In genomic region chr1:137225418-137225817, GRCm38 (mm10) we compare ENCODE assay signal across 9 mouse cellular contexts.
DNase-seq lines count a peak whose midpoint lies in the region; ATAC-seq and TF ChIP-seq lines count a peak whose summit lies in the region.
"Had no signal": no experiment of that assay in that cellular context is flagged by ENCODE, and none has a peak within 500 bp of the region (broad histone marks: within the 10 kb centered on the region; RNA-seq: fewer than 3 reads in every experiment).

No protein-coding gene starts in this region.

- peak; percentile 64 to 78 for DNase-seq in cerebellum, postnatal 10 days
- DNase-seq in cerebellum, adult 8-10 months = no peak
- peak; percentile 31 for DNase-seq in ES-E14 (ENCODE audit: low read depth, low spot score)
- DNase-seq in forebrain, embryonic 11.5 days (ENCODE audit: low spot score) = no peak
- DNase-seq in kidney, postnatal 14 days = peak; percentile 47
- peak; percentile 36 for DNase-seq in lung, postnatal 36 days
- DNase-seq in right cerebral cortex, postnatal 36 days (ENCODE audit: low spot score in 2 of 2) = peak; percentile 5 to 28
- DNase-seq in gastrocnemius, postnatal 4 days (ENCODE audit: low spot score in 2 of 2) = no peak

- H3K36me3 ChIP-seq in ES-E14 (ENCODE audit: control insufficient read depth, insufficient read depth, low read length, poor library complexity, severe bottlenecking) = no peaks in the 10 kb centered on the region
- no peaks in the 10 kb centered on the region for H3K36me3 ChIP-seq in forebrain, embryonic 11.5 days (ENCODE audit: control insufficient read depth, insufficient read depth, low read length)
- H3K36me3 ChIP-seq: heart, embryonic 13.5 days had no signal

- no peak overlapping the region for H3K9ac ChIP-seq in ES-E14 (ENCODE audit: insufficient read depth, low read depth, low read length, poor library complexity, severe bottlenecking)
- H3K9ac ChIP-seq in forebrain, embryonic 11.5 days (ENCODE audit: low read length) = no peak overlapping the region
- H3K9ac ChIP-seq: heart, embryonic 13.5 days had no signal

- H3K9me3 ChIP-seq in ES-E14 (ENCODE audit: control insufficient read depth, insufficient read depth, low read depth, low read length) = no peaks in the 10 kb centered on the region
- no peaks in the 10 kb centered on the region for H3K9me3 ChIP-seq in forebrain, embryonic 11.5 days (ENCODE audit: control insufficient read depth, low read length)
- H3K9me3 ChIP-seq: heart, embryonic 13.5 days had no signal

- 29% methylated on average over 3 of the region's 3 CpGs for WGBS in forebrain, embryonic 11.5 days

- ATAC-seq in forebrain, embryonic 11.5 days (replicated peaks; ENCODE audit: low FRiP score) = peak; percentile 42

- no peak overlapping the region for H3K4me3 ChIP-seq in ES-E14 (ENCODE audit: insufficient read depth in 1 of 2, low read depth in 1 of 2, low read length in 2 of 2, poor library complexity in 1 of 2, severe bottlenecking in 1 of 2)
- no peak overlapping the region for H3K4me3 ChIP-seq in forebrain, embryonic 11.5 days (ENCODE audit: low read depth, low read length)
- H3K4me3 ChIP-seq: heart, embryonic 13.5 days had no signal

- no peak overlapping the region for H3K4me2 ChIP-seq in forebrain, embryonic 11.5 days (ENCODE audit: low read depth, low read length, severe bottlenecking)
- H3K4me2 ChIP-seq: heart, embryonic 13.5 days had no signal

- no peaks in the 10 kb centered on the region; the same call in 1 of the 2 replicates for H3K27me3 ChIP-seq in forebrain, embryonic 11.5 days (ENCODE audit: control insufficient read depth, insufficient read depth, low read length)

- H3K27ac ChIP-seq in ES-E14 (ENCODE audit: insufficient read depth, low read depth, low read length, poor library complexity, severe bottlenecking) = no peak overlapping the region
- no peak overlapping the region for H3K27ac ChIP-seq in forebrain, embryonic 11.5 days (ENCODE audit: low read depth, low read length)
- H3K27ac ChIP-seq: heart, embryonic 13.5 days had no signal

- in situ Hi-C loops in ES-E14 (cut with MboI; ENCODE audit: low sequenced_read_pairs in 2 of 2, unreplicated experiment in 2 of 2) = loop anchor here in 1 of 2 experiments (25.0 kb wide), 1 partner anchor 812 kb away; no protein-coding TSS in a partner anchor

- no peaks in the 10 kb centered on the region for H3K4me1 ChIP-seq in ES-E14 (ENCODE audit: control insufficient read depth in 2 of 2, insufficient read depth in 2 of 2, low read length in 2 of 2, poor library complexity in 1 of 2)
- H3K4me1 ChIP-seq in forebrain, embryonic 11.5 days (replicated peaks; ENCODE audit: control insufficient read depth, insufficient read depth, low read length) = peaks cover 3% of the 10 kb centered on the region; the same call in 1 of the 2 replicates

TF ChIP-seq in ES-E14, 5 proteins besides CTCF, POLR2A, EP300 and RAD21:
- no peak for TF ChIP-seq MAFK (IDR thresholded peaks at IDR 0.05; ENCODE audit: insufficient read depth, low read depth, low read length)
- no peak for TF ChIP-seq CHD2 (IDR thresholded peaks at IDR 0.05; ENCODE audit: low read depth, low read length)
- no peak for TF ChIP-seq ZNF384 (IDR thresholded peaks at IDR 0.05; ENCODE audit: low read depth, low read length)
- no peak for TF ChIP-seq HCFC1 (IDR thresholded peaks at IDR 0.05; ENCODE audit: borderline replicate concordance, insufficient read depth, low read length)
- peak; percentile 67; the same call in 1 of the 2 replicates for TF ChIP-seq ZC3H11A (IDR thresholded peaks at IDR 0.05; ENCODE audit: borderline replicate concordance, low read depth, low read length)

Comparison
In these comparisons a context has a peak if more than half of its experiments do, and no peak if none do; other contexts are left out.
1. DNase-seq: peak in cerebellum, postnatal 10 days (2 of 2), ES-E14 (single experiment), kidney, postnatal 14 days (single experiment), lung, postnatal 36 days (single experiment) and right cerebral cortex, postnatal 36 days (2 of 2); none in cerebellum, adult 8-10 months (single experiment), forebrain, embryonic 11.5 days (single experiment) and gastrocnemius, postnatal 4 days (0 of 2).